Comparison of ENCODE assay signal across 7 mouse cellular contexts in genomic region chr19:46690387-46690786, GRCm38 (mm10). TPM values are rescaled to one million over a fixed set of nuclear protein-coding genes. Genes with fewer than 3 reads are reported as not detected.
DNase-seq lines count a peak whose midpoint lies in the region; ATAC-seq and TF ChIP-seq lines count a peak whose summit lies in the region.

No protein-coding gene starts in this region.

- H3K27ac ChIP-seq in lung, postnatal 0 days (ENCODE audit: low read length): no peak overlapping the region
- peak overlapping the region; percentile 71 for H3K27ac ChIP-seq in forebrain, embryonic 12.5 days
- H3K27ac ChIP-seq in limb, embryonic 13.5 days: no peak overlapping the region
- no peak overlapping the region for H3K27ac ChIP-seq in stomach, embryonic 14.5 days (ENCODE audit: low read length)

- no peak overlapping the region for H3K9ac ChIP-seq in lung, postnatal 0 days (replicated peaks; ENCODE audit: low read depth)
- peak overlapping the region; percentile 82 for H3K9ac ChIP-seq in forebrain, embryonic 12.5 days
- peak overlapping the region; percentile 84 for H3K9ac ChIP-seq in limb, embryonic 13.5 days
- H3K9ac ChIP-seq in stomach, embryonic 14.5 days (replicated peaks; ENCODE audit: low read depth, low read length): peak overlapping the region; percentile 81

- no peak for ATAC-seq in lung, postnatal 0 days
- ATAC-seq in forebrain, embryonic 12.5 days (ENCODE audit: low FRiP score): peak; percentile 55; the same call in 1 of the 2 replicates
- 0 out of 2 replicates have a peak, but pooled peaks have one; percentile 17 for ATAC-seq in limb, embryonic 13.5 days (ENCODE audit: low FRiP score, low read depth)
- ATAC-seq in stomach, embryonic 14.5 days (ENCODE audit: insufficient number of reproducible peaks, insufficient read depth, low FRiP score, low read depth): 0 out of 2 replicates have a peak, but pooled peaks have one; percentile 8
- no peak for ATAC-seq in CD4-positive, CD25-positive, alpha-beta regulatory T cell, adult 4 months

- H3K36me3 ChIP-seq in lung, postnatal 0 days (ENCODE audit: insufficient read depth, low read length): no peaks in the 10 kb centered on the region
- H3K36me3 ChIP-seq in forebrain, embryonic 12.5 days (replicated peaks): no peaks in the 10 kb centered on the region; the same call in 1 of the 2 replicates
- peaks cover 6% of the 10 kb centered on the region; the same call in 1 of the 2 replicates for H3K36me3 ChIP-seq in limb, embryonic 13.5 days
- no peaks in the 10 kb centered on the region for H3K36me3 ChIP-seq in stomach, embryonic 14.5 days (ENCODE audit: control insufficient read depth, insufficient read depth, low read length)

- no peaks in the 10 kb centered on the region for H3K27me3 ChIP-seq in lung, postnatal 0 days (replicated peaks; ENCODE audit: insufficient read depth, low read length)
- no peaks in the 10 kb centered on the region for H3K27me3 ChIP-seq in forebrain, embryonic 12.5 days
- no peaks in the 10 kb centered on the region for H3K27me3 ChIP-seq in limb, embryonic 13.5 days
- H3K27me3 ChIP-seq in stomach, embryonic 14.5 days (ENCODE audit: control insufficient read depth, insufficient read depth, low read length): no peaks in the 10 kb centered on the region

- H3K9me3 ChIP-seq in lung, postnatal 0 days (ENCODE audit: low read length): no peaks in the 10 kb centered on the region
- H3K9me3 ChIP-seq in forebrain, embryonic 12.5 days: no peaks in the 10 kb centered on the region
- no peaks in the 10 kb centered on the region for H3K9me3 ChIP-seq in limb, embryonic 13.5 days
- no peaks in the 10 kb centered on the region for H3K9me3 ChIP-seq in stomach, embryonic 14.5 days (ENCODE audit: control insufficient read depth, low read depth, low read length)

- H3K4me3 ChIP-seq in lung, postnatal 0 days (ENCODE audit: low read depth, low read length): peak overlapping the region; percentile 62
- peak overlapping the region; percentile 72 for H3K4me3 ChIP-seq in forebrain, embryonic 12.5 days (replicated peaks)
- peak overlapping the region; percentile 67 for H3K4me3 ChIP-seq in limb, embryonic 13.5 days
- peak overlapping the region; percentile 76 for H3K4me3 ChIP-seq in stomach, embryonic 14.5 days (ENCODE audit: low read depth, low read length)

- WGBS in lung, postnatal 0 days: 72% methylated on average over 11 of the region's 11 CpGs
- WGBS in forebrain, embryonic 12.5 days: 73% methylated on average over 11 of the region's 11 CpGs
- 82% methylated on average over 11 of the region's 11 CpGs for WGBS in limb, embryonic 13.5 days
- WGBS in stomach, embryonic 14.5 days: 74% methylated on average over 11 of the region's 11 CpGs

- peak overlapping the region; percentile 44 for H3K4me2 ChIP-seq in lung, postnatal 0 days (replicated peaks; ENCODE audit: low read depth, low read length)
- H3K4me2 ChIP-seq in forebrain, embryonic 12.5 days: peak overlapping the region; percentile 56
- H3K4me2 ChIP-seq in limb, embryonic 13.5 days (replicated peaks): peak overlapping the region; percentile 66
- H3K4me2 ChIP-seq in stomach, embryonic 14.5 days (replicated peaks; ENCODE audit: low read depth, low read length): peak overlapping the region; percentile 36

- no peaks in the 10 kb centered on the region for H3K4me1 ChIP-seq in lung, postnatal 0 days (ENCODE audit: insufficient read depth, low read depth, low read length)
- H3K4me1 ChIP-seq in forebrain, embryonic 12.5 days: peaks cover 11% of the 10 kb centered on the region
- peaks cover 8% of the 10 kb centered on the region; the same call in 1 of the 2 replicates for H3K4me1 ChIP-seq in limb, embryonic 13.5 days
- 0 out of 2 replicates have a peak, but pooled peaks cover 5% of the 10 kb centered on the region for H3K4me1 ChIP-seq in stomach, embryonic 14.5 days (ENCODE audit: control insufficient read depth, insufficient read depth, low read length)

- no peak for TF ChIP-seq CTCF in lung, postnatal 0 days (IDR thresholded peaks at IDR 0.05)

- no peak for TF ChIP-seq EP300 in lung, postnatal 0 days (IDR thresholded peaks at IDR 0.05)

- DNase-seq in lung, postnatal 0 days (ENCODE audit: low spot score): no peak
- no peak for DNase-seq in lung, postnatal 10 days
- DNase-seq in frontal cortex, postnatal 10 days (ENCODE audit: low spot score in 2 of 2): no peak

RNA-seq across cellular contexts. Expression of gene Borcs7, which starts 0.7 kb away (rescaled TPM):
- polyA plus RNA-seq in lung, postnatal 0 days (2015; fragmentation: Nextera tagmentation; extraction: Ambion mirVana): 13.0 and 14.3 TPM in 2 replicates
- 14.6 and 14.8 TPM in 2 replicates for polyA plus RNA-seq in forebrain, embryonic 12.5 days (2016; fragmentation: Nextera tagmentation; extraction: Ambion mirVana)
- 15.7 and 18.1 TPM in 2 replicates for polyA plus RNA-seq in limb, embryonic 13.5 days (2015; fragmentation: Nextera tagmentation; extraction: Ambion mirVana)
- 18.1 and 19.7 TPM in 2 replicates for polyA plus RNA-seq in stomach, embryonic 14.5 days (2014; fragmentation: Nextera tagmentation; extraction: Ambion mirVana)
- 1 to 10 TPM; 6.8 to 7.4 TPM for polyA plus RNA-seq in CD4-positive, CD25-positive, alpha-beta regulatory T cell, adult 4 months (2017; shearing (Covaris generic))

RNA-seq across cellular contexts. Expression of gene As3mt, which starts 16.9 kb away (rescaled TPM):
- polyA plus RNA-seq in lung, postnatal 0 days (2015; fragmentation: Nextera tagmentation; extraction: Ambion mirVana): 27.5 and 27.6 TPM in 2 replicates
- 17.7 and 20.8 TPM in 2 replicates for polyA plus RNA-seq in forebrain, embryonic 12.5 days (2016; fragmentation: Nextera tagmentation; extraction: Ambion mirVana)
- polyA plus RNA-seq in limb, embryonic 13.5 days (2015; fragmentation: Nextera tagmentation; extraction: Ambion mirVana): 38.3 and 38.5 TPM in 2 replicates
- 23.2 and 26.9 TPM in 2 replicates for polyA plus RNA-seq in stomach, embryonic 14.5 days (2014; fragmentation: Nextera tagmentation; extraction: Ambion mirVana)
- polyA plus RNA-seq in CD4-positive, CD25-positive, alpha-beta regulatory T cell, adult 4 months (2017; shearing (Covaris generic)): 10 to 100 TPM; 15.1 to 15.2 TPM

RNA-seq across cellular contexts. Expression of gene Cyp17a1, which starts 17.4 kb away (rescaled TPM):
- 0.08 and 0.12 TPM in 2 replicates for polyA plus RNA-seq in lung, postnatal 0 days (2015; fragmentation: Nextera tagmentation; extraction: Ambion mirVana)
- not detected in 2 replicates for polyA plus RNA-seq in forebrain, embryonic 12.5 days (2016; fragmentation: Nextera tagmentation; extraction: Ambion mirVana)
- polyA plus RNA-seq in limb, embryonic 13.5 days (2015; fragmentation: Nextera tagmentation; extraction: Ambion mirVana): 0.05 TPM in 1 of 2 replicates, not detected in the other
- not detected in 2 replicates for polyA plus RNA-seq in stomach, embryonic 14.5 days (2014; fragmentation: Nextera tagmentation; extraction: Ambion mirVana)
- polyA plus RNA-seq in CD4-positive, CD25-positive, alpha-beta regulatory T cell, adult 4 months (2017; shearing (Covaris generic)): not detected

Comparison
In these comparisons a context has a peak if more than half of its experiments do, and no peak if none do; other contexts are left out.
1. ATAC-seq: peak in forebrain, embryonic 12.5 days (single experiment), limb, embryonic 13.5 days (single experiment) and stomach, embryonic 14.5 days (single experiment); none in lung, postnatal 0 days (single experiment) and CD4-positive, CD25-positive, alpha-beta regulatory T cell, adult 4 months (single experiment).
2. Peak in every context shown above with its lines, with median percentiles within 50 percentile points of each other: H3K4me2 ChIP-seq and H3K4me3 ChIP-seq.